Mouse (Mus musculus) ES-E14 (cell line): ENCODE results near the gene Crygs. TPM values are rescaled to one million over a fixed set of nuclear protein-coding genes. Genes with fewer than 3 reads are reported as not detected.

Source experiments
- DNase-seq: peaks from one replicate; pipeline ENCODE4 v3.0.0-alpha.2; 2013; ENCODE audit warnings: low read depth, low spot score
- H3K27ac ChIP-seq: 2 replicates; pipeline ENCODE4 v1.5.1; 2012; ENCODE audit warnings: low read depth, mild to moderate bottlenecking, low read length, moderate library complexity, mixed read lengths; ENCODE audit not compliant: poor library complexity, insufficient read depth, severe bottlenecking
- H3K36me3 ChIP-seq: 2 replicates; pipeline ENCODE4 v1.6.1; 2012; ENCODE audit warnings: mild to moderate bottlenecking, low read length, moderate library complexity, mixed read lengths; ENCODE audit not compliant: control insufficient read depth, poor library complexity, insufficient read depth, severe bottlenecking
- H3K4me1 ChIP-seq, 2 experiments: fragments of 150-350 bp in 1 of 2; sonication (generic) in 1 of 2; 2 replicates each; pipeline ENCODE4 v1.6.1; 2012; ENCODE audit warnings: low read length in 2 of 2, mild to moderate bottlenecking in 1 of 2, mixed read lengths in 1 of 2; ENCODE audit not compliant: control insufficient read depth in 2 of 2, insufficient read depth in 2 of 2, poor library complexity in 1 of 2
- H3K4me3 ChIP-seq, 2 experiments: fragments of 150-350 bp in 1 of 2; sonication (generic) in 1 of 2; 2 replicates each; pipeline ENCODE4 v1.5.1; 2012; ENCODE audit warnings: low read length in 2 of 2, low read depth in 1 of 2, mild to moderate bottlenecking in 1 of 2, mixed read lengths in 1 of 2; ENCODE audit not compliant: insufficient read depth in 1 of 2, poor library complexity in 1 of 2, severe bottlenecking in 1 of 2
- H3K9ac ChIP-seq: 2 replicates; pipeline ENCODE4 v1.6.1; 2012; ENCODE audit warnings: low read depth, mild to moderate bottlenecking, low read length, mixed read lengths; ENCODE audit not compliant: poor library complexity, insufficient read depth, severe bottlenecking
- H3K9me3 ChIP-seq: fragments of 150-350 bp; sonication (generic); 2 replicates; pipeline ENCODE4 v1.6.1; 2012; ENCODE audit warnings: low read depth, mild to moderate bottlenecking, low read length; ENCODE audit not compliant: control insufficient read depth, insufficient read depth
- CHD2 ChIP-seq: IDR thresholded peaks from 2 replicates; pipeline ENCODE4 v1.6.1; 2014; ENCODE audit warnings: mild to moderate bottlenecking, low read depth, low read length, inconsistent platforms
- HCFC1 ChIP-seq: IDR thresholded peaks from 2 replicates; pipeline ENCODE4 v1.6.1; 2012; ENCODE audit warnings: low read length, inconsistent platforms, borderline replicate concordance; ENCODE audit not compliant: insufficient read depth
- MAFK ChIP-seq: IDR thresholded peaks from 2 replicates; pipeline ENCODE4 v1.6.1; 2014; ENCODE audit warnings: mild to moderate bottlenecking, low read depth, low read length, inconsistent platforms; ENCODE audit not compliant: insufficient read depth
- ZC3H11A ChIP-seq: IDR thresholded peaks from 2 replicates; pipeline ENCODE4 v1.6.1; 2012; ENCODE audit warnings: low read depth, mild to moderate bottlenecking, inconsistent platforms, low read length, borderline replicate concordance
- ZNF384 ChIP-seq: IDR thresholded peaks from 2 replicates; pipeline ENCODE4 v1.6.1; 2012; ENCODE audit warnings: low read depth, low read length, inconsistent platforms
- in situ Hi-C, 2 experiments: fragments of 600-800 bp; cut with MboI; formaldehyde crosslinking; loops; one replicate each; pipeline ENCODE4 v1.15.1; 2025; ENCODE audit warnings: low sequenced_read_pairs in 2 of 2, inconsistent platforms in 1 of 2; ENCODE audit not compliant: unreplicated experiment in 2 of 2
- total RNA-seq: library from RNA; depleted of rRNA; stranded (reverse); fragments of 300-350 nt; gene quantifications from 2 replicates; pipeline ENCODE4 v1.2.3, GENCODE M21; 2012

The Crygs gene
- total RNA-seq, 1 experiment: not detected

- H3K4me3 ChIP-seq: no peak overlapping the region
- DNase-seq: no peak
Observed at GRCm38 (mm10) chr16:22848331-22848730, 37.0 kb upstream of the Crygs start.

GRCm38 (mm10) chr16:22847686-22848085, 36.3 kb upstream of the Crygs start:
- Histone ChIP-seq H3K9me3 (no peaks in the 10 kb centered on the region), H3K4me1 (no peaks in the 10 kb centered on the region), H3K9ac (no peak overlapping the region), H3K27ac (no peak overlapping the region), H3K36me3 (no peaks in the 10 kb centered on the region), H3K4me3 (no peak overlapping the region)
- in situ Hi-C loops: no loop called here
- TF ChIP-seq ZC3H11A (no peak), CHD2 (no peak), MAFK (no peak), HCFC1 (no peak), ZNF384 (no peak)
- no peak for DNase-seq

More at GRCm38 (mm10) chr16:22848331-22848730, 37.0 kb upstream of the Crygs start:
- Histone ChIP-seq H3K36me3 (peaks cover 2% of the 10 kb centered on the region; the same call in 1 of the 2 replicates), H3K27ac (no peak overlapping the region), H3K9me3 (no peaks in the 10 kb centered on the region), H3K4me1 (no peaks in the 10 kb centered on the region), H3K9ac (no peak overlapping the region)
- no peak for TF ChIP-seq CHD2
- no peak for TF ChIP-seq HCFC1
- no peak for TF ChIP-seq ZNF384
- no peak for TF ChIP-seq MAFK
- no peak for TF ChIP-seq ZC3H11A
- in situ Hi-C loops: no loop called here

GRCm38 (mm10) chr16:22845481-22845880, 34.1 kb upstream of the Crygs start:
- no peak overlapping the region for H3K27ac ChIP-seq
- in situ Hi-C loops: no loop called here
- H3K4me1 ChIP-seq: no peaks in the 10 kb centered on the region
- no peaks in the 10 kb centered on the region for H3K9me3 ChIP-seq
- no peak overlapping the region for H3K4me3 ChIP-seq
- no peak for DNase-seq
- TF ChIP-seq ZNF384: no peak
- no peak for TF ChIP-seq HCFC1
- H3K36me3 ChIP-seq: no peaks in the 10 kb centered on the region; the same call in 1 of the 2 replicates
- H3K9ac ChIP-seq: no peak overlapping the region

- Histone ChIP-seq H3K9ac (no peak overlapping the region), H3K36me3 (peaks cover 3% of the 10 kb centered on the region), H3K9me3 (no peaks in the 10 kb centered on the region), H3K27ac (no peak overlapping the region), H3K4me3 (peak overlapping the region in 1 of 2 experiments; percentile 5; a peak in 2 of 4 replicates), H3K4me1 (no peaks in the 10 kb centered on the region)
- in situ Hi-C loops: no loop called here
- TF ChIP-seq CHD2 (no peak), HCFC1 (no peak), ZC3H11A (no peak), MAFK (no peak), ZNF384 (no peak)
- DNase-seq: no peak
Observed at GRCm38 (mm10) chr16:22844834-22845233, 33.5 kb upstream of the Crygs start.
